Mouse (Mus musculus) heart, postnatal 0 days (tissue): ENCODE measurements at regions not wholly inside any gene's neighbourhood (a gene's known extent, or its start where the extent isn't known, plus 50 kb on each side); places are given as distances from the start of the nearest gene placed in this dataset.

ENCODE experiments used
- CTCF ChIP-seq: IDR thresholded peaks from 2 replicates; pipeline ENCODE4 v1.5.1; 2016; ENCODE audit warnings: antibody characterized with exemption, control low read depth, low read depth
- EP300 ChIP-seq: IDR thresholded peaks from 2 replicates; pipeline ENCODE4 v1.6.1; 2016; ENCODE audit warnings: antibody characterized with exemption, low read depth

- no peak for TF ChIP-seq CTCF
- TF ChIP-seq EP300: no peak
Observed at GRCm38 (mm10) chr13:48319001-48319400, 58.0 kb downstream of the Id4 start.
